10 mouse cellular contexts compared by ENCODE assay signal in the genomic region with DNA sequence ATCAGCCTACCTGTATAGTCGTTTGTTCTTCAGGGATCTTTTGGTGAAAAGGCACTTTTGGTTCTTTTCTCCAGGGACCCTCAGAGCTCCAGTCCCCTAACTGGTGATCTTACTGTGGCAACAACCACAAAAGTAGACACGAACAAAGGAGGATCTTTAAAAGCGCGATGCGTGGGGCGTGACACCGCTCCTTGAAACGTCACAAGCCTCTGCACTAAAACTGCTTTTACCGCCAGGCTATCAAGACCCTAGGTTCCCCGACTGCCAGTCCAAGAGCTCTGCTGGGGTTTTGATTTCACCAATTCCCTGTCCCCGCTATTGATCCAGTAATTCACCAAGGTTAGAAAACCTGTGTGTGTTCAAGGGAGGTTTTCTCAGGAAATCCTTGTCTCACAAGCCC. TPM values are rescaled to one million over a fixed set of nuclear protein-coding genes. Genes with fewer than 3 reads are reported as not detected.
DNase-seq lines count a peak whose midpoint lies in the region; ATAC-seq and TF ChIP-seq lines count a peak whose summit lies in the region.
"Had no signal": no experiment of that assay in that cellular context is flagged by ENCODE, and none has a peak within 500 bp of the region (broad histone marks: within the 10 kb centered on the region; RNA-seq: fewer than 3 reads in every experiment).

No protein-coding gene starts in this region.

- no peaks in the 10 kb centered on the region for H3K9me3 ChIP-seq in heart, embryonic 15.5 days (replicated peaks)

- no peak overlapping the region for H3K27ac ChIP-seq in heart, embryonic 15.5 days
- no peak overlapping the region for H3K27ac ChIP-seq in cerebellum, adult 2 months (ENCODE audit: insufficient read depth, low read length)

- peaks cover 78% of the 10 kb centered on the region for H3K27me3 ChIP-seq in heart, embryonic 15.5 days
- no peaks in the 10 kb centered on the region for H3K27me3 ChIP-seq in myocyte (ENCODE audit: control insufficient read depth, insufficient read depth, insufficient read length)
- H3K27me3 ChIP-seq in cerebellum, adult 2 months (ENCODE audit: control insufficient read depth, insufficient read depth, low read length) = peaks cover 4% of the 10 kb centered on the region; the same call in 1 of the 2 replicates

- TF ChIP-seq POLR2A in myocyte (IDR thresholded peaks at IDR 0.05; ENCODE audit: insufficient read length, low read depth) = no peak
- no peak for TF ChIP-seq POLR2A in cerebellum, adult 2 months (IDR thresholded peaks at IDR 0.05; ENCODE audit: borderline replicate concordance, insufficient read depth, low read length)

- no peaks in the 10 kb centered on the region for H3K79me2 ChIP-seq in myocyte (ENCODE audit: control insufficient read depth, insufficient read depth)

- H3K4me2 ChIP-seq in heart, embryonic 15.5 days = peak overlapping the region; percentile 63
- H3K4me2 ChIP-seq in myocyte (ENCODE audit: low read depth) = peak overlapping the region; percentile 75

- H3K4me1 ChIP-seq in heart, embryonic 15.5 days (replicated peaks) = peaks cover 23% of the 10 kb centered on the region
- no peaks in the 10 kb centered on the region for H3K4me1 ChIP-seq in cerebellum, adult 2 months (ENCODE audit: control insufficient read depth, insufficient read depth, low read length)

- H3K9ac ChIP-seq in heart, embryonic 15.5 days = no peak overlapping the region

- ATAC-seq in heart, embryonic 15.5 days (replicated peaks; ENCODE audit: insufficient number of reproducible peaks, insufficient read depth, low FRiP score, low read depth) = no peak
- ATAC-seq: CD4-positive, CD25-positive, alpha-beta regulatory T cell, adult 4 months had no signal

- no peak for TF ChIP-seq CTCF in cerebellum, adult 2 months (IDR thresholded peaks at IDR 0.05; ENCODE audit: borderline replicate concordance, insufficient read depth, low read depth, low read length)

- H3ac ChIP-seq in myocyte (ENCODE audit: control insufficient read depth, insufficient read length) = peak overlapping the region; percentile 31

- H3K36me3 ChIP-seq in heart, embryonic 15.5 days = no peaks in the 10 kb centered on the region
- no peaks in the 10 kb centered on the region for H3K36me3 ChIP-seq in myocyte (ENCODE audit: control insufficient read depth, insufficient read depth)

- peak overlapping the region; percentile 36 for H3K4me3 ChIP-seq in heart, embryonic 15.5 days
- H3K4me3 ChIP-seq in myocyte = peak overlapping the region; percentile 27
- H3K4me3 ChIP-seq in cerebellum, adult 2 months (replicated peaks; ENCODE audit: insufficient read depth, low read depth, low read length) = no peak overlapping the region

- DNase-seq in heart, adult 9 months (ENCODE audit: low spot score in 2 of 2) = no peak
- peak; percentile 35 for DNase-seq in embryo, embryonic 11 days
- peak; percentile 43 for DNase-seq in induced T-regulatory cell, adult 2 months (ENCODE audit: low read depth)
- DNase-seq in cerebellum, adult 2 months = no peak
- DNase-seq in frontal cortex, adult 2 months (ENCODE audit: extremely low spot score in 1 of 2, low spot score in 1 of 2) = no peak
- DNase-seq in left cerebral cortex, adult 8-10 months (ENCODE audit: low spot score in 2 of 2) = no peak
- DNase-seq: cerebellum, adult 18-20 months had no signal

- 8% methylated on average over 11 of the region's 11 CpGs for WGBS in heart, embryonic 15.5 days
- 14% methylated on average over 11 of the region's 11 CpGs for WGBS in cerebellum, adult 2 months

TF ChIP-seq in myocyte, 11 proteins besides CTCF, POLR2A, EP300 and RAD21:
- TF ChIP-seq E2F4 (IDR thresholded peaks at IDR 0.05; ENCODE audit: insufficient read depth) (no peak), TCF12 (IDR thresholded peaks at IDR 0.05; ENCODE audit: insufficient read depth, poor library complexity, severe bottlenecking) (no peak), REST (IDR thresholded peaks at IDR 0.05; ENCODE audit: insufficient read depth, insufficient read length) (no peak), SRF (IDR thresholded peaks at IDR 0.05; ENCODE audit: control insufficient read depth, insufficient read length, low read depth) (no peak), MAX (IDR thresholded peaks at IDR 0.05; ENCODE audit: low read depth) (no peak), USF1 (IDR thresholded peaks at IDR 0.05; ENCODE audit: low read depth) (no peak)
TF ChIP-seq in myocyte: peak in this region for 0.

RNA-seq across cellular contexts. Expression of gene Zfp322a, which starts 59.0 kb away (rescaled TPM):
- polyA plus RNA-seq in heart, embryonic 15.5 days (2015; fragmentation: Nextera tagmentation; extraction: Ambion mirVana) = 33.4 and 39.1 TPM in 2 replicates
- polyA plus RNA-seq in myocyte (2012; fragmentation: generic; extraction: Trizol) = 4.3 TPM
- polyA plus RNA-seq in cerebellum, adult 2 months (2012; rRNA removed) = 14.6 and 16.0 TPM in 2 replicates
- 16.4 and 18.5 TPM in 2 replicates for polyA plus RNA-seq in frontal cortex, adult 2 months (2012; rRNA removed)
- 10 to 100 TPM; 24.9 to 29.0 (median 26.7) TPM for total RNA-seq in left cerebral cortex, adult 8-10 months (2022)

Comparison
In these comparisons a context has a peak if more than half of its experiments do, and no peak if none do; other contexts are left out.
1. DNase-seq: peak in embryo, embryonic 11 days (single experiment) and induced T-regulatory cell, adult 2 months (single experiment); none in heart, adult 9 months (0 of 2), cerebellum, adult 2 months (0 of 2), frontal cortex, adult 2 months (0 of 2) and left cerebral cortex, adult 8-10 months (0 of 2).